Mouse (Mus musculus): ENCODE results near the gene Rbm19. TPM values are rescaled to one million over a fixed set of nuclear protein-coding genes. Genes with fewer than 3 reads are reported as not detected.

Gene Rbm19
- polyA plus RNA-seq, 1 experiment from 2014 or later = 28.4 TPM

- H3K4me1 ChIP-seq = no peaks in the 10 kb centered on the region
- no peak overlapping the region for H3K27ac ChIP-seq
- H3K36me3 ChIP-seq = peaks cover 75% of the 10 kb centered on the region
- H3K9ac ChIP-seq = no peak overlapping the region
- H3K9me3 ChIP-seq = no peaks in the 10 kb centered on the region
- WGBS = 62% methylated on average over 3 of the region's 3 CpGs
- no peak overlapping the region for H3K4me2 ChIP-seq
- no peaks in the 10 kb centered on the region for H3K27me3 ChIP-seq
- H3K4me3 ChIP-seq = no peak overlapping the region
- ATAC-seq (ENCODE audit: insufficient number of reproducible peaks, insufficient read depth, low FRiP score, low TSS enrichment, low read depth) = no peak
These were observed 19.6 kb downstream of the Rbm19 start for GRCm38 (mm10) chr5:120135823-120136222.

- Histone ChIP-seq H3K9ac (no peak overlapping the region), H3K4me3 (no peak overlapping the region), H3K36me3 (peaks cover 75% of the 10 kb centered on the region), H3K9me3 (no peaks in the 10 kb centered on the region), H3K4me2 (no peak overlapping the region), H3K27ac (no peak overlapping the region), H3K4me1 (no peaks in the 10 kb centered on the region), H3K27me3 (no peaks in the 10 kb centered on the region)
- ATAC-seq (ENCODE audit: insufficient number of reproducible peaks, insufficient read depth, low FRiP score, low TSS enrichment, low read depth) = no peak
- WGBS = 44% methylated on average over 10 of the region's 10 CpGs
These were observed 20.0 kb downstream of the Rbm19 start for GRCm38 (mm10) chr5:120136236-120136675.

- 94% methylated on average over 5 of the region's 5 CpGs for WGBS
- no peak overlapping the region for H3K4me3 ChIP-seq
These were observed 20.8 kb downstream of the Rbm19 start for GRCm38 (mm10) chr5:120137038-120137437.

GRCm38 (mm10) chr5:120137846-120138245, 21.6 kb downstream of the Rbm19 start:
- Histone ChIP-seq H3K36me3 (peaks cover 77% of the 10 kb centered on the region), H3K9ac (no peak overlapping the region), H3K9me3 (no peaks in the 10 kb centered on the region), H3K4me2 (no peak overlapping the region), H3K4me3 (no peak overlapping the region), H3K27me3 (no peaks in the 10 kb centered on the region), H3K4me1 (no peaks in the 10 kb centered on the region), H3K27ac (no peak overlapping the region)
- no peak for ATAC-seq (ENCODE audit: insufficient number of reproducible peaks, insufficient read depth, low FRiP score, low TSS enrichment, low read depth)
- 94% methylated on average over 1 of the region's 1 CpGs for whole genome bisulfite sequencing

More at GRCm38 (mm10) chr5:120137038-120137437, 20.8 kb downstream of the Rbm19 start:
- Histone ChIP-seq H3K27ac (no peak overlapping the region), H3K4me1 (no peaks in the 10 kb centered on the region), H3K36me3 (peaks cover 77% of the 10 kb centered on the region), H3K4me2 (no peak overlapping the region), H3K9me3 (no peaks in the 10 kb centered on the region), H3K9ac (no peak overlapping the region), H3K27me3 (no peaks in the 10 kb centered on the region)
- no peak for ATAC-seq (ENCODE audit: insufficient number of reproducible peaks, insufficient read depth, low FRiP score, low TSS enrichment, low read depth)

GRCm38 (mm10) chr5:120138406-120138805, 22.1 kb downstream of the Rbm19 start:
- H3K36me3 ChIP-seq = peaks cover 77% of the 10 kb centered on the region
- no peaks in the 10 kb centered on the region for H3K9me3 ChIP-seq
- no peak overlapping the region for H3K4me2 ChIP-seq
- no peak for ATAC-seq (ENCODE audit: insufficient number of reproducible peaks, insufficient read depth, low FRiP score, low TSS enrichment, low read depth)
- 88% methylated on average over 3 of the region's 3 CpGs for WGBS
- H3K9ac ChIP-seq = 0 out of 2 replicates have a peak overlapping the region, but pooled peaks have one; percentile 32
- H3K4me3 ChIP-seq = no peak overlapping the region
- H3K4me1 ChIP-seq = no peaks in the 10 kb centered on the region
- H3K27me3 ChIP-seq = no peaks in the 10 kb centered on the region
- no peak overlapping the region for H3K27ac ChIP-seq

GRCm38 (mm10) chr5:120139224-120139623, 23.0 kb downstream of the Rbm19 start:
- H3K9ac ChIP-seq = no peak overlapping the region
- H3K4me3 ChIP-seq = no peak overlapping the region
- H3K27me3 ChIP-seq = no peaks in the 10 kb centered on the region
- H3K36me3 ChIP-seq = peaks cover 82% of the 10 kb centered on the region
- no peak overlapping the region for H3K27ac ChIP-seq
- no peaks in the 10 kb centered on the region for H3K4me1 ChIP-seq
- no peaks in the 10 kb centered on the region for H3K9me3 ChIP-seq
- no peak overlapping the region for H3K4me2 ChIP-seq
- ATAC-seq (ENCODE audit: insufficient number of reproducible peaks, insufficient read depth, low FRiP score, low TSS enrichment, low read depth) = no peak
- WGBS = 68% methylated on average over 8 of the region's 8 CpGs

- peaks cover 19% of the 10 kb centered on the region for H3K4me1 ChIP-seq
- no peak overlapping the region for H3K4me3 ChIP-seq
- peaks cover 63% of the 10 kb centered on the region for H3K36me3 ChIP-seq
- H3K4me2 ChIP-seq = no peak overlapping the region
- no peak overlapping the region for H3K9ac ChIP-seq
- H3K27ac ChIP-seq = no peak overlapping the region
- ATAC-seq (ENCODE audit: insufficient number of reproducible peaks, insufficient read depth, low FRiP score, low TSS enrichment, low read depth) = no peak
- H3K27me3 ChIP-seq = no peaks in the 10 kb centered on the region
- no peaks in the 10 kb centered on the region for H3K9me3 ChIP-seq
- 61% methylated on average over 7 of the region's 7 CpGs for WGBS
These were observed 27.7 kb downstream of the Rbm19 start for GRCm38 (mm10) chr5:120143941-120144340.

- ATAC-seq (ENCODE audit: insufficient number of reproducible peaks, insufficient read depth, low FRiP score, low TSS enrichment, low read depth) = no peak
- Histone ChIP-seq H3K36me3 (peaks cover 68% of the 10 kb centered on the region), H3K27ac (no peak overlapping the region), H3K27me3 (no peaks in the 10 kb centered on the region), H3K9me3 (no peaks in the 10 kb centered on the region), H3K4me3 (no peak overlapping the region), H3K9ac (no peak overlapping the region), H3K4me2 (no peak overlapping the region), H3K4me1 (peaks cover 19% of the 10 kb centered on the region)
- WGBS = 66% methylated on average over 19 of the region's 19 CpGs
These were observed 29.2 kb downstream of the Rbm19 start for GRCm38 (mm10) chr5:120145371-120146050.

- Histone ChIP-seq H3K4me1 (peaks cover 19% of the 10 kb centered on the region), H3K4me2 (no peak overlapping the region), H3K36me3 (peaks cover 69% of the 10 kb centered on the region), H3K9me3 (no peaks in the 10 kb centered on the region), H3K27ac (no peak overlapping the region), H3K27me3 (no peaks in the 10 kb centered on the region), H3K4me3 (no peak overlapping the region), H3K9ac (no peak overlapping the region)
- ATAC-seq (ENCODE audit: insufficient number of reproducible peaks, insufficient read depth, low FRiP score, low TSS enrichment, low read depth) = no peak
- 48% methylated on average over 11 of the region's 11 CpGs for WGBS
These were observed 29.8 kb downstream of the Rbm19 start for GRCm38 (mm10) chr5:120146051-120146385.

GRCm38 (mm10) chr5:120146909-120147308, 30.6 kb downstream of the Rbm19 start:
- H3K4me3 ChIP-seq = no peak overlapping the region
- WGBS = 34% methylated on average over 3 of the region's 3 CpGs
- H3K9ac ChIP-seq = no peak overlapping the region
- H3K9me3 ChIP-seq = no peaks in the 10 kb centered on the region
- H3K36me3 ChIP-seq = peaks cover 68% of the 10 kb centered on the region
- H3K4me2 ChIP-seq = no peak overlapping the region
- peaks cover 19% of the 10 kb centered on the region for H3K4me1 ChIP-seq
- no peaks in the 10 kb centered on the region for H3K27me3 ChIP-seq
- no peak overlapping the region for H3K27ac ChIP-seq
- ATAC-seq (ENCODE audit: insufficient number of reproducible peaks, insufficient read depth, low FRiP score, low TSS enrichment, low read depth) = no peak

- Histone ChIP-seq H3K9me3 (no peaks in the 10 kb centered on the region), H3K4me1 (peaks cover 19% of the 10 kb centered on the region), H3K9ac (no peak overlapping the region), H3K27me3 (no peaks in the 10 kb centered on the region), H3K36me3 (peaks cover 62% of the 10 kb centered on the region), H3K27ac (no peak overlapping the region), H3K4me2 (no peak overlapping the region), H3K4me3 (no peak overlapping the region)
- no peak for ATAC-seq (ENCODE audit: insufficient number of reproducible peaks, insufficient read depth, low FRiP score, low TSS enrichment, low read depth)
- 89% methylated on average over 9 of the region's 9 CpGs for WGBS
These were observed 32.0 kb downstream of the Rbm19 start for GRCm38 (mm10) chr5:120148246-120148645.

GRCm38 (mm10) chr5:120151145-120151544, 34.9 kb downstream of the Rbm19 start:
- H3K36me3 ChIP-seq = peaks cover 49% of the 10 kb centered on the region
- ATAC-seq (ENCODE audit: insufficient number of reproducible peaks, insufficient read depth, low FRiP score, low TSS enrichment, low read depth) = no peak

More at GRCm38 (mm10) chr5:120151145-120151544, 34.9 kb downstream of the Rbm19 start:
- Histone ChIP-seq H3K4me1 (peaks cover 25% of the 10 kb centered on the region), H3K4me2 (no peak overlapping the region), H3K27me3 (no peaks in the 10 kb centered on the region), H3K9me3 (no peaks in the 10 kb centered on the region), H3K9ac (no peak overlapping the region), H3K4me3 (no peak overlapping the region), H3K27ac (no peak overlapping the region)
- WGBS = 80% methylated on average over 4 of the region's 4 CpGs
